Mouse (Mus musculus) ES-Bruce4 (cell line): ENCODE results near the gene Sept5. TPM values are rescaled to one million over a fixed set of nuclear protein-coding genes. Genes with fewer than 3 reads are reported as not detected.

Source experiments
- H3K27ac ChIP-seq: 2 replicates; pipeline ENCODE4 v1.5.1; 2012; ENCODE audit warnings: low read length, inconsistent platforms; ENCODE audit not compliant: insufficient read depth
- H3K27me3 ChIP-seq: 2 replicates; pipeline ENCODE4 v1.6.1; 2012; ENCODE audit warnings: mild to moderate bottlenecking, low read length, inconsistent platforms; ENCODE audit not compliant: control insufficient read depth, poor library complexity, insufficient read depth, severe bottlenecking
- H3K36me3 ChIP-seq: 2 replicates; pipeline ENCODE4 v1.6.1; 2012; ENCODE audit warnings: inconsistent platforms, mild to moderate bottlenecking, low read length, moderate library complexity; ENCODE audit not compliant: control insufficient read depth, poor library complexity, insufficient read depth, severe bottlenecking
- H3K4me1 ChIP-seq: one replicate; pipeline ENCODE4 v1.8.1; 2011; ENCODE audit warnings: low read length; ENCODE audit not compliant: control insufficient read depth, insufficient read depth
- H3K4me3 ChIP-seq: 2 replicates; pipeline ENCODE4 v1.5.1; 2011; ENCODE audit warnings: low read depth, mild to moderate bottlenecking, low read length
- H3K9ac ChIP-seq: 2 replicates; pipeline ENCODE4 v1.6.1; 2012; ENCODE audit warnings: low read depth, mild to moderate bottlenecking, inconsistent platforms; ENCODE audit not compliant: poor library complexity, severe bottlenecking
- H3K9me3 ChIP-seq: replicated peaks from 2 replicates; pipeline ENCODE4 v1.6.1; 2012; ENCODE audit warnings: mild to moderate bottlenecking, low read length, inconsistent platforms; ENCODE audit not compliant: control insufficient read depth, poor library complexity, insufficient read depth, severe bottlenecking
- CTCF ChIP-seq: IDR thresholded peaks from one replicate; pipeline ENCODE4 v1.8.1; 2011; ENCODE audit warnings: low read depth, low read length
- EP300 ChIP-seq: IDR thresholded peaks from 2 replicates; pipeline ENCODE4 v1.6.1; 2011; ENCODE audit warnings: low read depth, low read length; ENCODE audit not compliant: insufficient read depth
- POLR2A ChIP-seq: IDR thresholded peaks from one replicate; pipeline ENCODE4 v1.8.1; 2011; ENCODE audit warnings: low read length; ENCODE audit not compliant: insufficient read depth
- polyA plus RNA-seq: library from polyadenylated mRNA; stranded (reverse); fragments of >200 nt; gene quantifications from 2 replicates; pipeline ENCODE4 v1.2.4, GENCODE M21; 2011; ENCODE audit warnings: low read depth; ENCODE audit not compliant: missing spikeins, insufficient read depth, insufficient read length

Sept5 gene
- polyA plus RNA-seq, 1 experiment: 1.8 TPM

DNA sequence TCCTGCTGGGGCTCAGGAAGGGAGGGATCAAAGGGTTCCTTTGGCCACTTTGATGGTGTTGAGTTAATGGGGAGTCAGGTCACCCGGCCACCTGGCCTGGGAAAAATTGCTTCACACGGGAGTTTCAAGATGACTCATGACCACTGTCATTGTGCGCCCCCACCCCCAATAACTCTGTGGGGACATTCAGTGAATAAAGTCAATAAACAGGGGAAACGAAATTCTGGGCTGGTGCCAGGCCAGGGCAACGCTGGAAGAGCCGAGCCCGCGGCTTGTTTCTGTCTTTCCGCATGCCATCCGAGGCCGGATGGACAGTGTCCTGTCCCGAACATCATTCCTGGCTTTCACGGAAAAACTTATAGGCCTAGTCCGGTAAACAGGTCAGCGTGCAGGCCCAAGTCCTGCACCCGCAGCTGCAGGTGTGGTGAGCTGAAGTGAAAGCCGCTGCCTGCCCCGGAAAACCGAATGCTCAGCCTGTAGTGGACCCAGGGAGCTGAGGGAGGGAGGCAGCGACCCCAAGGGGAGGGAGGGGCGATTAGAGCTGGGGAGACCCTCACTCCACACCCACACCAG lies 48.6 kb downstream of the Sept5 start:
- H3K4me1 ChIP-seq: no peaks in the 10 kb centered on the region
- no peak overlapping the region for H3K27ac ChIP-seq
- no peak overlapping the region for H3K4me3 ChIP-seq
- TF ChIP-seq POLR2A (no peak), EP300 (no peak), CTCF (no peak)
- no peaks in the 10 kb centered on the region for H3K36me3 ChIP-seq
- peaks cover 45% of the 10 kb centered on the region for H3K27me3 ChIP-seq
- no peak overlapping the region for H3K9ac ChIP-seq
- H3K9me3 ChIP-seq: no peaks in the 10 kb centered on the region

DNA sequence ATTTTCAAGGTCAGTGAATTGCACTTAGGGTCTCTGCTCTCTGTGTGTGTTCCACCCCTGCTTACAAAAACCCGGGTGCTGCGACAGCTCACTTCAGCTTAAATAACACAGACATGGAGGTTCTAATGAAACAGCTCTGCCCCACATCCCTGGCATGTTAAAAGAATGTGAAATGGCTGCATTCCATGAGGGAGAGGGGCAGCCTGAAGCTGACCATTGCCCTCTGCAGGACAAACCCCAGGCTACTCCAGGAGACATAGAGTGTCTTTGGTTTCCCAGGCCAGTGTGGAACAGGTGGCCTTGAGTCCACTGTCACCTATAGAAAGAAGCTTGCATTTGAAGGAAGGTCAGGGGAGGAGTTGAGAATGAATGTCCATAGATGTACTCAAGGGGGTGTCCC lies 49.4 kb downstream of the Sept5 start:
- TF ChIP-seq POLR2A (no peak), EP300 (no peak), CTCF (no peak)
- H3K9me3 ChIP-seq: no peaks in the 10 kb centered on the region
- H3K4me3 ChIP-seq: no peak overlapping the region
- H3K4me1 ChIP-seq: no peaks in the 10 kb centered on the region
- no peaks in the 10 kb centered on the region for H3K36me3 ChIP-seq
- no peak overlapping the region for H3K9ac ChIP-seq
- H3K27ac ChIP-seq: no peak overlapping the region
- H3K27me3 ChIP-seq: peaks cover 41% of the 10 kb centered on the region

DNA sequence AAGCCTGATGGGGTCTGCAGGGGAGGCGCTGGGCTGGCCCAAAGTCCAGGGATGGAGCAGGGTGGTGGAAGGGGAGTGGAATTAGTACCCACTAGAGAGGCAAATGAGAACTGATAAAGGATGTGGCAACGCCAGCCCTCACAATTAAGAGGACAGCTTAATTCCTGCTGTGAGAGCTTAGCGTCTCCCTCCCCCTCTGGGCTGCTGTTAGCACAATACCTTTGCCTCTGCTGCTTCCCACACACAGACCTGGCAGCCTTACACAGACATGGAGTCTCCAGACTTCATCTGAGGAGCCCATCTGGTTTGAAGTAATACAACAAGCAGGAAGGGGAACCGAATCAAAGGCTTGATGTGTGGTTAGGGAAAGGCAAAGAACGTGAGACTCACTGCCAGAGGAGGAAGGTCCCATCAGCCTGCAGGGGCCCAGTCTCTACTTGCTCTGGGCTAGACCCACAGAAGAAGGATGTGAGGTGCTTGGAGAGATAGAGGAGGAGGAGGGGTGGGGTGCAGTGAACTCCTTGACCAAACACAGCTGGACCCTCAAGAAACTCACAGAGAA lies 52.1 kb downstream of the Sept5 start:
- Histone ChIP-seq H3K9ac (no peak overlapping the region), H3K36me3 (no peaks in the 10 kb centered on the region), H3K27me3 (peaks cover 22% of the 10 kb centered on the region), H3K4me3 (no peak overlapping the region), H3K27ac (no peak overlapping the region), H3K4me1 (no peaks in the 10 kb centered on the region), H3K9me3 (no peaks in the 10 kb centered on the region)
- TF ChIP-seq POLR2A: no peak
- no peak for TF ChIP-seq EP300
- no peak for TF ChIP-seq CTCF

DNA sequence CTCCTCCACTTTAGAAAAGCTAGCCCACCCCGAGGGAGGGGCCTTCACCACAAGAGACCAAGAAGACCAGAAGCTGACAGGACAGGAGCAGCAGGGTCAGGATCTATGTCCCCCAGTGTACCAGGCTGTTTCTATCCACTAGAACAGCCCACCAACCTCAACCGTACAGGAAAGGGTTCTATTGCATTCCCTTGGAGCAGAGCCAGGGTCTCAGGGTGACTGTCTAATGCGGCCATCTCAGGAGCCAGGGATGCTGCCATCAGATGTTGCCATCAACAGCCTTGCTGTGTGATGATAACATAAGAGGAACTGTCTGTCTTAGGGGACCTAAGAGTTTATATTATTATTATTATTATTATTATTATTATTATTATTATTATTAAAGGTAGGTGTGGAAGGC lies 52.7 kb downstream of the Sept5 start:
- no peaks in the 10 kb centered on the region for H3K9me3 ChIP-seq
- H3K4me3 ChIP-seq: no peak overlapping the region
- no peak overlapping the region for H3K9ac ChIP-seq
- H3K27me3 ChIP-seq: peaks cover 16% of the 10 kb centered on the region
- no peak overlapping the region for H3K27ac ChIP-seq
- no peak for TF ChIP-seq POLR2A
- no peak for TF ChIP-seq EP300
- TF ChIP-seq CTCF: no peak
- no peaks in the 10 kb centered on the region for H3K4me1 ChIP-seq
- H3K36me3 ChIP-seq: no peaks in the 10 kb centered on the region

DNA sequence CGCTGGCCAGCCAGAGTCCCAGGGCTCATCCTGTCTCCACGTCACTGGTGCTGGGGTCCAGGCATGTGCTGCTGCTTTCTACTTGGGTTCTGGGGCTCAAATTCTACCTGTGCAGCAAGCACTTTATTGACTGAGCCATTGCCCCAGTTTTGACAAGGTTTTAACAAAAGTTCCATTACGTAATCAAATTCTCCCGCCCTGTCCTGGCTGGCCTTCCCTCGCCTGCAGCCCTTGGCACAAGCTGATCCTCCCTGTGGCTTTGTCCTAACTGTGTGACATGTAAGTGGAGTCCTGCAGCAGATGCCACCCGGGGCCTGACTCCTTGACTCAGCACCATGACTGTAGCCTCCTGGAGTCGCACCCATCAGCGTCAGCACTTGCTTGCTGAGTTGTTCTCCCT lies 55.6 kb downstream of the Sept5 start:
- Histone ChIP-seq H3K27me3 (0 out of 2 replicates have a peak, but pooled peaks cover under 1% of the 10 kb centered on the region), H3K36me3 (no peaks in the 10 kb centered on the region), H3K9me3 (no peaks in the 10 kb centered on the region), H3K4me3 (no peak overlapping the region), H3K27ac (no peak overlapping the region), H3K4me1 (no peaks in the 10 kb centered on the region), H3K9ac (no peak overlapping the region)
- TF ChIP-seq CTCF (no peak), EP300 (no peak)

Other genes with a start within 250 kb of the Sept5 start
- 7.1 and 9.3 TPM in 2 replicates for gene Txnrd2, start 203.6 kb downstream of the Sept5 start, polyA plus RNA-seq
- gene Comt, start 203.1 kb downstream of the Sept5 start, polyA plus RNA-seq: 13.6 and 15.4 TPM in 2 replicates
- 13.7 and 16.2 TPM in 2 replicates for gene Gnb1l, start 131.2 kb downstream of the Sept5 start, polyA plus RNA-seq
- gene Rtl10, start 131.1 kb downstream of the Sept5 start, polyA plus RNA-seq: 11.5 and 12.7 TPM in 2 replicates
- 0.29 TPM in 1 of 2 replicates, not detected in the other for gene Tbx1, start 39.3 kb downstream of the Sept5 start, polyA plus RNA-seq
- not detected in 2 replicates for gene Gp1bb, start 7.6 kb downstream of the Sept5 start, polyA plus RNA-seq
- gene Gm49601, start 3.5 kb downstream of the Sept5 start, polyA plus RNA-seq: not detected in 2 replicates
- 0.42 and 0.94 TPM in 2 replicates for gene Cldn5, start 146.9 kb upstream of the Sept5 start, polyA plus RNA-seq
- 67.2 and 67.3 TPM in 2 replicates for gene Ufd1, start 181.8 kb upstream of the Sept5 start, polyA plus RNA-seq
- 48.1 and 48.5 TPM in 2 replicates for gene Cdc45, start 182.0 kb upstream of the Sept5 start, polyA plus RNA-seq
- 23.9 and 24.7 TPM in 2 replicates for gene 2510002D24Rik, start 206.6 kb upstream of the Sept5 start, polyA plus RNA-seq
- gene Gm28539, start 206.6 kb upstream of the Sept5 start, polyA plus RNA-seq: 4.3 and 4.7 TPM in 2 replicates
- gene Mrpl40, start 246.9 kb upstream of the Sept5 start, polyA plus RNA-seq: 84.8 and 92.3 TPM in 2 replicates
- gene Hira, start 247.1 kb upstream of the Sept5 start, polyA plus RNA-seq: 105 and 113 TPM in 2 replicates